Comparison of ENCODE assay signal across 8 mouse cellular contexts in the genomic region with DNA sequence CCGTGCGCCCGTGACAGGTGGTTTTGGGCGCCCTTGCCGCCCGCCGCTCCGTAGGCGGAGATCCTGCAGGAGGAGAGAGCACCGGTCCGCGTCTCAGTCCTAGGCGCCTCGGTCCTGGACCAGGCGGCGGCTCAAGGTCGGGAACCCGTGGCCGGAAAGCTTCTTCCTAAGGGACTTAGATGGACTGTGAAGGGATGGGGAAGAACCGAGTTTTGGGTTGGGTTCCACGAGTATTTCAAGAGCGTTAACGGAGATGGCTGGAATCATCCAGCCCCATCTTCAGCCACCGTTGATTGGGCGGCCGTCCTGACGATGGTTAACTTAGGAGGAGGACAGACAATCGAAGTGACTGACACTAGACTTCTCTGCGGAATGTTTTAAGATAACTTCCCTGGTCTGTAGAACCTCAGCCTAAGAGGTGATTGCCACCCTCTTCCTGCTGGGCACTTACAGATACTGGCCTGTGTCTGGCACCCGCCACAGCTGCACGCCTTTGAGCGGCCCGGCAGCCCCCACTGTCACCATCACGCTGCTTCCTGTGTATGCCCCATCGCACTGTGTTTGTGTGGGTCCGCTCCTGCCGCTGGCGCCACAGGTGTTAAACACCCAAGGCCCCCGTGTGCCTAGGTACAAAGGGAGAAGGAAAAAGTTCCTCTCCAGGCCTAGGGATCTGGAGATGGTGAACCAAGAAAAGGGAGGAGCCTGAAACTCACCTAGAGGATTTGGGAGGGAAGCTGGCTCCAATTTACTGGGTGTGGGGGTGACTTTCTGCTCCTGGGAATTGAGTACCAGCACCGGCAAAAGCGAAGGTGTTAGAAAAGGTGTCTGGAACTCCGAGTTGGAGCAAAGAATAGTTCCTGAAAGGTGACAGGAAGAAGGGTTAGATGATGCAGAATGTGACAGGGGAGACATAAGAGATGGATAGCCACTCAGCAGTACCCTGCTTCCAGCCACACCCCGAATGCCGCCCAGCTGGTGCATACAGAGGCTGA. TPM values are rescaled to one million over a fixed set of nuclear protein-coding genes. Genes with fewer than 3 reads are reported as not detected.
DNase-seq lines count a peak whose midpoint lies in the region; ATAC-seq lines count a peak whose summit lies in the region.

No protein-coding gene starts in this region.

- H3K27ac ChIP-seq in forebrain, embryonic 11.5 days (ENCODE audit: low read depth, low read length), result no peak overlapping the region
- no peak overlapping the region for H3K27ac ChIP-seq in limb, embryonic 15.5 days

- H3K4me3 ChIP-seq in forebrain, embryonic 11.5 days (ENCODE audit: low read depth, low read length), result peak overlapping the region; percentile 61
- H3K4me3 ChIP-seq in limb, embryonic 15.5 days, result peak overlapping the region; percentile 55

- no peaks in the 10 kb centered on the region; the same call in 1 of the 2 replicates for H3K9me3 ChIP-seq in forebrain, embryonic 11.5 days (ENCODE audit: control insufficient read depth, low read length)
- no peaks in the 10 kb centered on the region for H3K9me3 ChIP-seq in limb, embryonic 15.5 days

- no peaks in the 10 kb centered on the region for H3K36me3 ChIP-seq in forebrain, embryonic 11.5 days (ENCODE audit: control insufficient read depth, insufficient read depth, low read length)
- peaks cover 6% of the 10 kb centered on the region for H3K36me3 ChIP-seq in limb, embryonic 15.5 days

- peak overlapping the region; percentile 63 for H3K9ac ChIP-seq in forebrain, embryonic 11.5 days (ENCODE audit: low read length)
- no peak overlapping the region for H3K9ac ChIP-seq in limb, embryonic 15.5 days

- WGBS in forebrain, embryonic 11.5 days, result 6% methylated on average over 44 of the region's 44 CpGs
- 5% methylated on average over 44 of the region's 44 CpGs for WGBS in limb, embryonic 15.5 days

- no peak for ATAC-seq in forebrain, embryonic 11.5 days (replicated peaks; ENCODE audit: low FRiP score)
- ATAC-seq in limb, embryonic 15.5 days (ENCODE audit: insufficient number of reproducible peaks, low FRiP score, low TSS enrichment, low read depth), result no peak
- peak; percentile 45; the same call in 1 of the 2 replicates for ATAC-seq in neutrophil, adult 5-6 weeks (ENCODE audit: extremely low read depth, insufficient number of reproducible peaks, low FRiP score, poor library complexity, severe bottlenecking)

- H3K4me2 ChIP-seq in forebrain, embryonic 11.5 days (ENCODE audit: low read depth, low read length, severe bottlenecking), result peak overlapping the region; percentile 100
- H3K4me2 ChIP-seq in limb, embryonic 15.5 days, result peak overlapping the region; percentile 100

- peaks cover 35% of the 10 kb centered on the region for H3K27me3 ChIP-seq in forebrain, embryonic 11.5 days (ENCODE audit: control insufficient read depth, insufficient read depth, low read length)
- peaks cover 66% of the 10 kb centered on the region for H3K27me3 ChIP-seq in limb, embryonic 15.5 days

- H3K4me1 ChIP-seq in forebrain, embryonic 11.5 days (replicated peaks; ENCODE audit: control insufficient read depth, insufficient read depth, low read length), result peaks cover 8% of the 10 kb centered on the region
- peaks cover 17% of the 10 kb centered on the region for H3K4me1 ChIP-seq in limb, embryonic 15.5 days

- DNase-seq in spleen, adult 18-20 months, result peak; percentile 54 to 58
- no peak for DNase-seq in spleen, postnatal 4 days (ENCODE audit: low spot score in 2 of 2)
- peak; percentile 57 for DNase-seq in forebrain, embryonic 11.5 days (ENCODE audit: low spot score)
- DNase-seq in c-Kit-positive CD71-positive TER-119-positive erythroid progenitor cells, embryonic 14.5 days (ENCODE audit: low spot score), result no peak
- no peak for DNase-seq in ovary, postnatal 36 days (ENCODE audit: low spot score)
- DNase-seq in layer of hippocampus, postnatal 14 days (ENCODE audit: low spot score in 2 of 2), result no peak

RNA-seq across cellular contexts. Expression of a gene that starts 1.1 kb away (rescaled TPM):
- polyA plus RNA-seq in forebrain, embryonic 11.5 days (2014; fragmentation: Nextera tagmentation; extraction: Ambion mirVana), result 0.11 and 0.19 TPM in 2 replicates
- polyA plus RNA-seq in limb, embryonic 15.5 days (2015; fragmentation: Nextera tagmentation; extraction: Ambion mirVana), result not detected in 2 replicates
- 2.3 and 2.4 TPM in 2 replicates for total RNA-seq in neutrophil, adult 5-6 weeks (2017)
- total RNA-seq in layer of hippocampus, postnatal 14 days (2021), result 10 to 100 TPM in 1 of 2 experiments, 1 to 10 TPM in 1; 6.0 to 10.5 TPM

RNA-seq across cellular contexts. Expression of a gene that starts 17.0 kb away (rescaled TPM):
- 1.5 and 1.6 TPM in 2 replicates for polyA plus RNA-seq in forebrain, embryonic 11.5 days (2014; fragmentation: Nextera tagmentation; extraction: Ambion mirVana)
- polyA plus RNA-seq in limb, embryonic 15.5 days (2015; fragmentation: Nextera tagmentation; extraction: Ambion mirVana), result 0.31 and 0.55 TPM in 2 replicates
- 0.37 and 0.70 TPM in 2 replicates for total RNA-seq in neutrophil, adult 5-6 weeks (2017)
- 100 to 1,000 TPM; 186 to 204 TPM for total RNA-seq in layer of hippocampus, postnatal 14 days (2021)

RNA-seq across cellular contexts. Expression of a gene that starts 28.2 kb away (rescaled TPM):
- polyA plus RNA-seq in forebrain, embryonic 11.5 days (2014; fragmentation: Nextera tagmentation; extraction: Ambion mirVana), result 38.1 and 40.3 TPM in 2 replicates
- 22.1 and 22.2 TPM in 2 replicates for polyA plus RNA-seq in limb, embryonic 15.5 days (2015; fragmentation: Nextera tagmentation; extraction: Ambion mirVana)
- 10.5 and 11.9 TPM in 2 replicates for total RNA-seq in neutrophil, adult 5-6 weeks (2017)
- 10 to 100 TPM; 18.3 to 18.7 TPM for total RNA-seq in layer of hippocampus, postnatal 14 days (2021)

RNA-seq across cellular contexts. Expression of a gene that starts 38.4 kb away (rescaled TPM):
- polyA plus RNA-seq in forebrain, embryonic 11.5 days (2014; fragmentation: Nextera tagmentation; extraction: Ambion mirVana), result 27.7 and 29.8 TPM in 2 replicates
- 28.7 and 32.6 TPM in 2 replicates for polyA plus RNA-seq in limb, embryonic 15.5 days (2015; fragmentation: Nextera tagmentation; extraction: Ambion mirVana)
- 0.12 TPM in 1 of 2 replicates, not detected in the other for total RNA-seq in neutrophil, adult 5-6 weeks (2017)
- 10 to 100 TPM; 61.3 to 62.1 TPM for total RNA-seq in layer of hippocampus, postnatal 14 days (2021)

Comparison
In these comparisons a context has a peak if more than half of its experiments do, and no peak if none do; other contexts are left out.
1. DNase-seq: peak in spleen, adult 18-20 months (2 of 2) and forebrain, embryonic 11.5 days (single experiment); none in spleen, postnatal 4 days (0 of 2), c-Kit-positive CD71-positive TER-119-positive erythroid progenitor cells, embryonic 14.5 days (single experiment), ovary, postnatal 36 days (single experiment) and layer of hippocampus, postnatal 14 days (0 of 2).
2. RNA of a gene that starts 17.0 kb away (total RNA-seq): 186 to 204 TPM in layer of hippocampus, postnatal 14 days; 0.37 to 0.70 TPM in neutrophil, adult 5-6 weeks; every median in the first group is over 100 times any median in the second.